Comparison of ENCODE assay signal across 9 mouse cellular contexts in genomic region chr10:78463769-78464167, GRCm38 (mm10). TPM values are rescaled to one million over a fixed set of nuclear protein-coding genes. Genes with fewer than 3 reads are reported as not detected.
A peak's percentile ranks its signal among the peaks of the same experiment; 100 is the strongest.
DNase-seq lines count a peak whose midpoint lies in the region; ATAC-seq and TF ChIP-seq lines count a peak whose summit lies in the region.
"Had no signal": no experiment of that assay in that cellular context is flagged by ENCODE, and none has a peak within 500 bp of the region (broad histone marks: within the 10 kb centered on the region; RNA-seq: fewer than 3 reads in every experiment).

No protein-coding gene starts in this region.

- H3K36me3 ChIP-seq in lung, embryonic 14.5 days (ENCODE audit: insufficient read depth) = no peaks in the 10 kb centered on the region
- H3K36me3 ChIP-seq in kidney, embryonic 16.5 days (ENCODE audit: insufficient read depth, low read length) = no peaks in the 10 kb centered on the region
- H3K36me3 ChIP-seq in neural tube, embryonic 14.5 days (ENCODE audit: control insufficient read depth, insufficient read depth, low read length) = no peaks in the 10 kb centered on the region

- DNase-seq in lung, embryonic 14.5 days = no peak
- no peak for DNase-seq in lung, postnatal 25 days (ENCODE audit: low spot score)
- DNase-seq in T-cell, adult 2 months (ENCODE audit: low spot score) = no peak
- no peak for DNase-seq in frontal cortex, postnatal 36 days (ENCODE audit: low spot score in 2 of 2)

- no peak for TF ChIP-seq POLR2A in embryonic fibroblast, embryonic 13.5 days (IDR thresholded peaks at IDR 0.05; ENCODE audit: low read depth, low read length)

- peak overlapping the region; percentile 99 for H3K4me2 ChIP-seq in lung, embryonic 14.5 days
- peak overlapping the region; percentile 91 for H3K4me2 ChIP-seq in kidney, embryonic 16.5 days (replicated peaks; ENCODE audit: low read depth, low read length)
- H3K4me2 ChIP-seq in neural tube, embryonic 14.5 days (ENCODE audit: low read depth, low read length) = peak overlapping the region; percentile 83

- 0 out of 2 replicates have a peak overlapping the region, but pooled peaks have one; percentile 65 for H3K9ac ChIP-seq in lung, embryonic 14.5 days
- peak overlapping the region; percentile 69 for H3K9ac ChIP-seq in kidney, embryonic 16.5 days (replicated peaks; ENCODE audit: low read length)
- H3K9ac ChIP-seq in neural tube, embryonic 14.5 days (replicated peaks; ENCODE audit: low read depth, low read length) = peak overlapping the region; percentile 73; the same call in 1 of the 2 replicates

- WGBS in lung, embryonic 14.5 days = 67% methylated on average over 3 of the region's 3 CpGs
- 65% methylated on average over 3 of the region's 3 CpGs for WGBS in kidney, embryonic 16.5 days
- 77% methylated on average over 3 of the region's 3 CpGs for WGBS in neural tube, embryonic 14.5 days

- H3K9me3 ChIP-seq in lung, embryonic 14.5 days (ENCODE audit: low read depth, low read length) = no peaks in the 10 kb centered on the region
- H3K9me3 ChIP-seq in kidney, embryonic 16.5 days (ENCODE audit: low read length) = no peaks in the 10 kb centered on the region
- H3K9me3 ChIP-seq in neural tube, embryonic 14.5 days (ENCODE audit: control insufficient read depth, low read length) = no peaks in the 10 kb centered on the region

- H3K27me3 ChIP-seq in lung, embryonic 14.5 days (ENCODE audit: insufficient read depth, low read length) = no peaks in the 10 kb centered on the region
- no peaks in the 10 kb centered on the region for H3K27me3 ChIP-seq in kidney, embryonic 16.5 days (ENCODE audit: insufficient read depth, low read length)
- H3K27me3 ChIP-seq in neural tube, embryonic 14.5 days (ENCODE audit: control insufficient read depth, insufficient read depth, low read length) = no peaks in the 10 kb centered on the region

- H3K27ac ChIP-seq in lung, embryonic 14.5 days (ENCODE audit: low read depth) = no peak overlapping the region
- H3K27ac ChIP-seq in embryonic fibroblast, embryonic 13.5 days (ENCODE audit: insufficient read depth, low read length) = no peak overlapping the region
- H3K27ac ChIP-seq in kidney, embryonic 16.5 days (ENCODE audit: low read length) = peak overlapping the region; percentile 25; the same call in 1 of the 2 replicates
- no peak overlapping the region for H3K27ac ChIP-seq in neural tube, embryonic 14.5 days (ENCODE audit: low read depth, low read length)

- H3K4me1 ChIP-seq in lung, embryonic 14.5 days (ENCODE audit: insufficient read depth) = peaks cover 8% of the 10 kb centered on the region; the same call in 1 of the 2 replicates
- 0 out of 2 replicates have a peak, but pooled peaks cover 6% of the 10 kb centered on the region for H3K4me1 ChIP-seq in embryonic fibroblast, embryonic 13.5 days (ENCODE audit: control insufficient read depth, insufficient read depth, low read length)
- peaks cover 15% of the 10 kb centered on the region for H3K4me1 ChIP-seq in kidney, embryonic 16.5 days (ENCODE audit: insufficient read depth, low read length)
- H3K4me1 ChIP-seq in neural tube, embryonic 14.5 days (ENCODE audit: control insufficient read depth, insufficient read depth, low read length) = peaks cover 8% of the 10 kb centered on the region

- H3K4me3 ChIP-seq in lung, embryonic 14.5 days (ENCODE audit: low read depth, low read length) = peak overlapping the region; percentile 68
- peak overlapping the region; percentile 70 for H3K4me3 ChIP-seq in embryonic fibroblast, embryonic 13.5 days (ENCODE audit: insufficient read depth, low read length)
- H3K4me3 ChIP-seq in kidney, embryonic 16.5 days (ENCODE audit: low read length) = peak overlapping the region; percentile 56
- H3K4me3 ChIP-seq in neural tube, embryonic 14.5 days (ENCODE audit: low read depth, low read length) = peak overlapping the region; percentile 58

- no peak for TF ChIP-seq CTCF in lung, embryonic 14.5 days (IDR thresholded peaks at IDR 0.05; ENCODE audit: low read depth)
- no peak for TF ChIP-seq CTCF in embryonic fibroblast, embryonic 13.5 days (IDR thresholded peaks at IDR 0.05; ENCODE audit: borderline replicate concordance, insufficient read depth, low read length)

- ATAC-seq in lung, embryonic 14.5 days (ENCODE audit: insufficient read depth) = no peak
- no peak for ATAC-seq in kidney, embryonic 16.5 days (ENCODE audit: low FRiP score, low TSS enrichment)
- ATAC-seq in neural tube, embryonic 14.5 days (ENCODE audit: low read depth) = no peak
- ATAC-seq in erythroid progenitor cell, adult 5-6 weeks (replicated peaks; ENCODE audit: low FRiP score, poor library complexity, severe bottlenecking) = no peak

RNA-seq across cellular contexts. Expression of gene Pdxk, which starts 1.0 kb away (rescaled TPM):
- polyA plus RNA-seq in lung, embryonic 14.5 days (2014; fragmentation: Nextera tagmentation; extraction: Ambion mirVana) = 5.9 and 6.9 TPM in 2 replicates
- polyA plus RNA-seq in embryonic fibroblast, embryonic 13.5 days (2011; ENCODE audit: insufficient read length, low read depth, missing spikeins) = 8.4 and 12.4 TPM in 2 replicates
- 28.4 and 29.8 TPM in 2 replicates for polyA plus RNA-seq in kidney, embryonic 16.5 days (2015; fragmentation: Nextera tagmentation; extraction: Ambion mirVana)
- polyA plus RNA-seq in neural tube, embryonic 14.5 days (2014; fragmentation: Nextera tagmentation; extraction: Ambion mirVana) = 22.8 and 36.1 TPM in 2 replicates
- total RNA-seq in erythroid progenitor cell, adult 5-6 weeks (2015; ENCODE audit: low replicate concordance) = 1.1 and 3.4 TPM in 2 replicates
- 0.90 and 2.6 TPM in 2 replicates for total RNA-seq in erythroid progenitor cell, adult 5-6 weeks (2017; ENCODE audit: low replicate concordance)

RNA-seq across cellular contexts. Expression of gene Cstb, which starts 38.3 kb away (rescaled TPM):
- 201 and 211 TPM in 2 replicates for polyA plus RNA-seq in lung, embryonic 14.5 days (2014; fragmentation: Nextera tagmentation; extraction: Ambion mirVana)
- 386 and 437 TPM in 2 replicates for polyA plus RNA-seq in embryonic fibroblast, embryonic 13.5 days (2011; ENCODE audit: insufficient read length, low read depth, missing spikeins)
- polyA plus RNA-seq in kidney, embryonic 16.5 days (2015; fragmentation: Nextera tagmentation; extraction: Ambion mirVana) = 191 and 193 TPM in 2 replicates
- 96.7 and 110 TPM in 2 replicates for polyA plus RNA-seq in neural tube, embryonic 14.5 days (2014; fragmentation: Nextera tagmentation; extraction: Ambion mirVana)
- total RNA-seq in erythroid progenitor cell, adult 5-6 weeks (2015; ENCODE audit: low replicate concordance) = 14.3 TPM in 1 of 2 replicates, not detected in the other
- total RNA-seq in erythroid progenitor cell, adult 5-6 weeks (2017; ENCODE audit: low replicate concordance) = 6.7 TPM in 1 of 2 replicates, not detected in the other

RNA-seq across cellular contexts. Expression of gene Rrp1, which starts 50.9 kb away (rescaled TPM):
- 239 and 249 TPM in 2 replicates for polyA plus RNA-seq in lung, embryonic 14.5 days (2014; fragmentation: Nextera tagmentation; extraction: Ambion mirVana)
- 130 and 139 TPM in 2 replicates for polyA plus RNA-seq in embryonic fibroblast, embryonic 13.5 days (2011; ENCODE audit: insufficient read length, low read depth, missing spikeins)
- 325 and 328 TPM in 2 replicates for polyA plus RNA-seq in kidney, embryonic 16.5 days (2015; fragmentation: Nextera tagmentation; extraction: Ambion mirVana)
- polyA plus RNA-seq in neural tube, embryonic 14.5 days (2014; fragmentation: Nextera tagmentation; extraction: Ambion mirVana) = 312 and 336 TPM in 2 replicates
- total RNA-seq in erythroid progenitor cell, adult 5-6 weeks (2015; ENCODE audit: low replicate concordance) = 23.1 and 56.2 TPM in 2 replicates
- total RNA-seq in erythroid progenitor cell, adult 5-6 weeks (2017; ENCODE audit: low replicate concordance) = 61.2 and 63.2 TPM in 2 replicates

RNA-seq across cellular contexts. Expression of gene Olfr1358, which starts 53.5 kb away (rescaled TPM):
- not detected in 2 replicates for polyA plus RNA-seq in lung, embryonic 14.5 days (2014; fragmentation: Nextera tagmentation; extraction: Ambion mirVana)
- not detected in 2 replicates for polyA plus RNA-seq in embryonic fibroblast, embryonic 13.5 days (2011; ENCODE audit: insufficient read length, low read depth, missing spikeins)
- not detected in 2 replicates for polyA plus RNA-seq in kidney, embryonic 16.5 days (2015; fragmentation: Nextera tagmentation; extraction: Ambion mirVana)
- polyA plus RNA-seq in neural tube, embryonic 14.5 days (2014; fragmentation: Nextera tagmentation; extraction: Ambion mirVana) = not detected in 2 replicates
- not detected in 2 replicates for total RNA-seq in erythroid progenitor cell, adult 5-6 weeks (2015; ENCODE audit: low replicate concordance)
- total RNA-seq in erythroid progenitor cell, adult 5-6 weeks (2017; ENCODE audit: low replicate concordance) = not detected in 2 replicates
- total RNA-seq: left cerebral cortex, postnatal 10 days had no signal
